Mouse (Mus musculus): ENCODE measurements at regions not wholly inside any gene's neighbourhood (a gene's known extent, or its start where the extent isn't known, plus 50 kb on each side); places are given as distances from the start of the nearest gene placed in this dataset.
A peak's percentile ranks its signal among the peaks of the same experiment; 100 is the strongest.

DNA sequence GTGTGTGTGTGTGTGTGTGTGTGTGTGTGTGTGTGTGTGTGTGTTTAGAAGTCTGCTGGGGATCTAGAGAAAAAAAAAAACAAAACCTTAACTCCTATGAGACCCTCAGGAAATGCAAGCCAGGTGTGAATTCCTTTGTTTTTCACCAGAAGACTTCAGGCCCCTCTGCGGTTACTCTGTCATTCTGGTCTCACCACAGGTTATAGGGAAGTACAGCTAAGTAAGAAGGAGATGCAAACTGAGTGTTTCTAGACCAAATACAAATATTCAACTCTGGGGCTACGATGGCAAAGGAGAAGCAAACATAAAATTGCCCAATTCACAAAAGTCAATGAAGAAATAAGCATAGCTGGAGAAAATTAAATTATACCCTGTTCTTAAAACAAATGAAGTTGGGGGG, 54.9 kb upstream of the Basp1 start:
- no peaks in the 10 kb centered on the region for H3K27me3 ChIP-seq
- ATAC-seq (replicated peaks; ENCODE audit: insufficient number of reproducible peaks, insufficient read depth, low FRiP score, low read depth): no peak
- H3K36me3 ChIP-seq: no peaks in the 10 kb centered on the region
- no peaks in the 10 kb centered on the region for H3K9me3 ChIP-seq (replicated peaks)
- no peak overlapping the region for H3K4me2 ChIP-seq
- no peak overlapping the region for H3K4me3 ChIP-seq
- WGBS: 69% methylated on average over 2 of the region's 2 CpGs
- no peak overlapping the region for H3K27ac ChIP-seq
- H3K9ac ChIP-seq: no peak overlapping the region
- H3K4me1 ChIP-seq (replicated peaks): no peaks in the 10 kb centered on the region

DNA sequence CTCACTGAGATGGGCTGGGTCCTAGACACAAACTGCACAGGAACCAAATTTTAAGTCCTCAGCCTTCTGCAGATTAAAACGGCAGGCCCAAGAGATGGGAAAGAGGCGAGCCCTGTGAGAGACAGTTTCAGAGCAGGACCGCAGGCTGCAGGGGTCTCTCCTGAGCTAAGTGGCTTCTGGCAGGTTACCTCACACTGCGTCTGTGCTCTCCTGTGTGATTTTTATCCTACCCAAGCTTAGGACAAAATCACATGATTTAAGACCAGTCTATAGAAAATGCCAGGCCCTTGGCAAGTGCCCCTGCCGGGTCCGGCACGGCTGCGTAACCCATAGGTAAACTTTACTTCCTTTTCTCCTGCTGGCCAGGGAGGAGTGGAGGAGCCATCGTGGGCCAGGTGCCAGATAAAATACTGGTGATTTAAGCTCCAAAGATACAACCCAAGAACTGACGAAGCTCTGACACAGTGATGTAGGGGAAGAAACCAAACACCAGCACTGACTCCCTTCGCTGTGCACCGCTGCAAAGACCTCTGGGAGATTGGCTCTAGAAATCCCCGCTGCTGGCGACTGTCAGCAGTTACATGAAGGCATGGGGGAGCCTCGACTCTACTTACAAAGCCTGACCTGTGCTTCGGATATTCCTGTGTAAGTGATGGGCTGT, 55.8 kb upstream of the Basp1 start:
- H3K4me3 ChIP-seq: no peak overlapping the region
- peak overlapping the region; percentile 19; the same call in 1 of the 2 replicates for H3K4me2 ChIP-seq
- no peak overlapping the region for H3K27ac ChIP-seq
- no peak for ATAC-seq (replicated peaks; ENCODE audit: insufficient number of reproducible peaks, insufficient read depth, low FRiP score, low read depth)
- no peaks in the 10 kb centered on the region for H3K27me3 ChIP-seq
- 50% methylated on average over 16 of the region's 16 CpGs for WGBS
- H3K4me1 ChIP-seq (replicated peaks): no peaks in the 10 kb centered on the region
- H3K36me3 ChIP-seq: no peaks in the 10 kb centered on the region
- no peaks in the 10 kb centered on the region for H3K9me3 ChIP-seq (replicated peaks)
- no peak overlapping the region for H3K9ac ChIP-seq

DNA sequence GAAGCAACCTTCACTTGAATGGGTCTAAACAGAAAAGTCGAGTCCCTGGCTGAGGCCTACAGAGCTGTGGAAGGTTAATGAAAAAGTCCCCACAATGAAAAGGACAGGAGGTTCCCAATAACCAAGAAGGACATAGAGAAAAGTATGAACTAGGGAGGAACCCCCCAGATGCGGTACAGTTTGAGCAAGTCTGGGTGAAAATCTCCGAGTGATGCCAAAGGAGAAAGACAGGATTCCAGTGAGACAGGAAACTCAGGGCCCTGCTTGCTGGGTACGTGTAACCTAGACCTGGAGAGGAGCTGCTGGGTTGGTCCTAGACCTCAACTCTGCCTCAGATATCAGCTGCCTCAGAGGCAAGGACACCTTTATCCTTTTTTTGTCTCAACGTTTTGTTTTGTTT, 57.8 kb upstream of the Basp1 start:
- ATAC-seq (replicated peaks; ENCODE audit: insufficient number of reproducible peaks, insufficient read depth, low FRiP score, low read depth): no peak
- Histone ChIP-seq H3K27me3 (no peaks in the 10 kb centered on the region), H3K36me3 (no peaks in the 10 kb centered on the region), H3K4me1 (replicated peaks) (no peaks in the 10 kb centered on the region), H3K27ac (no peak overlapping the region), H3K9me3 (replicated peaks) (no peaks in the 10 kb centered on the region), H3K9ac (no peak overlapping the region), H3K4me2 (no peak overlapping the region), H3K4me3 (no peak overlapping the region)
- 84% methylated on average over 5 of the region's 5 CpGs for WGBS

DNA sequence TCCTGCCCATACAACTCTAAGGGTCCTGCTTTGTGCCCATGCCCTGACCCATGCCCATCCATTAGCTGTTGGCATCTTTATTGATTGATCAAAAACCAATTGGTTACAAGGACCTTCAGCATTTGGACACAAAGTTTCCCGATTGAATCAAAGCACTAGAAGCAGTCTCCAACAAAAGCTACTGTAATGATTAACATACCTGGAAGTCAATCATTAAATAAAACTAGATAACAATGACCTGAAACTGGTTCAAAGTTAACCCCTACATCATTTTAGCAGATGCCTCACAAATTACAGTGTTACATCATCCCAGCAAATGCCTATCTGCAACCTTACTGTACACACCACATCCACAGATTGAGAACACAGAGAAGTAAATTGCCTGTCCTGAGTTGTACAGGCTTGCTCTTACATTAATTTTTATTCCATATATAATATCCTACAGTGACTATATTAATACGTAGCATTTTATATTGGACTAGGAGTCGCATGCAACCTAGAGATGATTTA, 59.7 kb upstream of the Basp1 start:
- WGBS: 90% methylated on average over 3 of the region's 3 CpGs
- Histone ChIP-seq H3K36me3 (no peaks in the 10 kb centered on the region), H3K4me3 (no peak overlapping the region), H3K9me3 (replicated peaks) (no peaks in the 10 kb centered on the region), H3K27me3 (no peaks in the 10 kb centered on the region), H3K9ac (no peak overlapping the region), H3K4me2 (no peak overlapping the region), H3K4me1 (replicated peaks) (no peaks in the 10 kb centered on the region), H3K27ac (no peak overlapping the region)
- ATAC-seq (replicated peaks; ENCODE audit: insufficient number of reproducible peaks, insufficient read depth, low FRiP score, low read depth): no peak

DNA sequence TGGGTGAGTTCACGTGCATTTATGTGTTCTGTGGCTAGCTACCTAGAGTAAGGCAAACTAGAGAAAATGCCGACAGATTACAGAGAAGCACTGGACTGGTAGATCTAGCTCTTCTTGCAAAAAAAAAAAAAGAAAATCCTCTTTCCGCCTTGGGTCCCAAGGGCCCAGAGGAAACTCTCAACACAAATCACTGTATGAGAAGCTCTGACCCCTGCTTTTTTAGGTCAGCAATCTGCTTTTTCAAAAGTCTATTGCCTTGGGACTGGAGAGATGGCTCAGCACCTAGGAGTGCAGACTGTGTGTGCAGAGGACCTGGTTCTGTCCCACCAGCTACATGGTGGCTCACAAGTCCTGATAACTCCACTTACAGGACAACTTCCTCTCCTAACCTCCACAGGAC, 60.5 kb upstream of the Basp1 start:
- Histone ChIP-seq H3K9ac (no peak overlapping the region), H3K9me3 (replicated peaks) (no peaks in the 10 kb centered on the region), H3K36me3 (no peaks in the 10 kb centered on the region), H3K27ac (no peak overlapping the region), H3K4me2 (no peak overlapping the region), H3K27me3 (no peaks in the 10 kb centered on the region), H3K4me1 (replicated peaks) (no peaks in the 10 kb centered on the region), H3K4me3 (no peak overlapping the region)
- WGBS: 72% methylated on average over 3 of the region's 3 CpGs
- ATAC-seq (replicated peaks; ENCODE audit: insufficient number of reproducible peaks, insufficient read depth, low FRiP score, low read depth): no peak

DNA sequence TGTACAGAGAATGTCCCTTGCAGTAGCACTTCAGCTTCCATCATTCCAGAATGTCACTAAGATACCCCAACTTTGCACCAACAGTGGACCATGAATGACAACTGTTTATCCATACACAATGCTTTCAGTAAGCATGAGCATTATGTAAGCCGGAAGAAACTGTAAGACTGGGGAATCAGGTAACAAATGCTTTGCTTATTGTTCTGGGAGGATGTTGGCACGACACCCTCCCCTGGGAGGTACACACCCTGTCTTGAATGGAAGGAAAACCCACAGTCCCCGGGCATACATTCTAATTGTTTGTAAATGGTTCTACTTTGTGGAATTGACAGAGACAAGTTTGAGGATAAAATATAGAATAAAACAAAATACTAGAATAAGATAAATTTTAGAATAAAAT, 69.0 kb upstream of the Basp1 start:
- H3K9me3 ChIP-seq (replicated peaks): no peaks in the 10 kb centered on the region
- no peaks in the 10 kb centered on the region for H3K27me3 ChIP-seq
- H3K4me3 ChIP-seq: no peak overlapping the region
- H3K36me3 ChIP-seq: no peaks in the 10 kb centered on the region
- no peak overlapping the region for H3K4me2 ChIP-seq
- ATAC-seq (replicated peaks; ENCODE audit: insufficient number of reproducible peaks, insufficient read depth, low FRiP score, low read depth): no peak
- WGBS: 67% methylated on average over 3 of the region's 3 CpGs
- no peak overlapping the region for H3K27ac ChIP-seq
- no peaks in the 10 kb centered on the region for H3K4me1 ChIP-seq (replicated peaks)
- H3K9ac ChIP-seq: no peak overlapping the region

DNA sequence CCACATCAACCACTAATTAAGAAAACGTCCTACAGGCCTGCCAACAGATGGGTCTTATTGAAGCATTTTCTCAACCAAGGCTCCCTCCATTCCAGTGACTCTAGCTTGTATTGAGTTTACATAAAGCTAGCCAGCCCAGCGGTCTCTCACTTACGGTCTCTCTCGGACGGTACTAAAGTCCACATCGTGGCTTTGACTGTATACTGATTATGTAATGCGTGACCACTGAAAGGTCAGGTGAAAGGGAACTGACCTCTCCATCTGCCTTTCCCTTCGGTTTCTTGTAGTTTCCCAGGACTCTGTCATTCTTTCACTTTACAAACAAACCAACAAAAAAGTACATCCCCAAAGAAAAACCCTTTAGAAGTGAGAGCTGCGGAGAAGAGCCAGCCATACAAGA, 71.8 kb upstream of the Basp1 start:
- no peaks in the 10 kb centered on the region for H3K4me1 ChIP-seq (replicated peaks)
- H3K4me3 ChIP-seq: no peak overlapping the region
- no peaks in the 10 kb centered on the region for H3K9me3 ChIP-seq (replicated peaks)
- no peaks in the 10 kb centered on the region for H3K27me3 ChIP-seq
- H3K36me3 ChIP-seq: no peaks in the 10 kb centered on the region
- H3K9ac ChIP-seq: no peak overlapping the region
- no peak overlapping the region for H3K4me2 ChIP-seq
- no peak overlapping the region for H3K27ac ChIP-seq
- WGBS: 67% methylated on average over 9 of the region's 9 CpGs
- no peak for ATAC-seq (replicated peaks; ENCODE audit: insufficient number of reproducible peaks, insufficient read depth, low FRiP score, low read depth)

DNA sequence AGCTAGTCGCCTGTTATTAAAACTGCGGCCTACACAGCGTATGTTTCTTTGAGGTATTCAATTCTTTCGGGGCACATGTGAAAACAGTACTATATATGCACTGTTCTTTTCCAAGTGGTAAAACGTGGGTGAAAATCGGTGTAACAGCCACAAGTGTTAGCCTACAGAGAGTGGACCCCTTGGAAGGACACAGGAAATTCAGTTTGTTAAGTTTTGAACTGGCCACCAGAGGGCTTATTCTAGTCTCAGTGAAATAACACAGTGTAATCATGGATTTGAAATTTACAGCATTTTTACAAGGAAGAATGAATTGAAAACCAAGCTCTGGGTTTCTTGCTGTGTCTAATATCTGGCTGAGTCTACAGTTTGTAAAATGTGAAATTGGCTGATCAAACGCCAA, 72.6 kb upstream of the Basp1 start:
- H3K36me3 ChIP-seq: no peaks in the 10 kb centered on the region
- H3K27ac ChIP-seq: no peak overlapping the region
- H3K4me3 ChIP-seq: no peak overlapping the region
- no peak for ATAC-seq (replicated peaks; ENCODE audit: insufficient number of reproducible peaks, insufficient read depth, low FRiP score, low read depth)
- H3K9ac ChIP-seq: no peak overlapping the region
- WGBS: 73% methylated on average over 7 of the region's 7 CpGs
- H3K4me2 ChIP-seq: no peak overlapping the region
- no peaks in the 10 kb centered on the region for H3K4me1 ChIP-seq (replicated peaks)
- no peaks in the 10 kb centered on the region for H3K27me3 ChIP-seq
- no peaks in the 10 kb centered on the region for H3K9me3 ChIP-seq (replicated peaks)

DNA sequence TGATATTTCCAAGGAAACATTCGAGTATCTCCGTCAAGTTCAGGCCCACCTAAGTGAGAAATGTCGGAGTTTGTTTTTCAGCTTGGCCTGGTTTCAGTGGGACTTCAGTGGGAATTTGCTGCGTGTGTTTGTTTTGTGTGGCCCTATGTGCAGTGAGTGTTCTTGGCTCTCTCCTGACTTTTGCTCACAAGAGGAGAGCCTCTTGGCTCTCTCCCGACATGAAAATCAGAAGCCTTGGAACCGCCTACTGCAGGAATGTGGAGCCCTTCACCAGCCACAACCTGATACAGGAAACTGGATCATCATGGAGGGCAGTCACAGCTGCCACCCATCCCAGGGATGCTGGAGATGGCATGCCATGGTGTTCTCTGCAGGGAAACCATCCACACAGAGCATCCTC, 76.2 kb upstream of the Basp1 start:
- Histone ChIP-seq H3K4me1 (replicated peaks) (no peaks in the 10 kb centered on the region), H3K9me3 (replicated peaks) (no peaks in the 10 kb centered on the region), H3K4me2 (no peak overlapping the region), H3K36me3 (no peaks in the 10 kb centered on the region), H3K27me3 (no peaks in the 10 kb centered on the region), H3K4me3 (no peak overlapping the region), H3K9ac (no peak overlapping the region), H3K27ac (no peak overlapping the region)
- no peak for ATAC-seq (replicated peaks; ENCODE audit: insufficient number of reproducible peaks, insufficient read depth, low FRiP score, low read depth)
- WGBS: 73% methylated on average over 6 of the region's 6 CpGs

DNA sequence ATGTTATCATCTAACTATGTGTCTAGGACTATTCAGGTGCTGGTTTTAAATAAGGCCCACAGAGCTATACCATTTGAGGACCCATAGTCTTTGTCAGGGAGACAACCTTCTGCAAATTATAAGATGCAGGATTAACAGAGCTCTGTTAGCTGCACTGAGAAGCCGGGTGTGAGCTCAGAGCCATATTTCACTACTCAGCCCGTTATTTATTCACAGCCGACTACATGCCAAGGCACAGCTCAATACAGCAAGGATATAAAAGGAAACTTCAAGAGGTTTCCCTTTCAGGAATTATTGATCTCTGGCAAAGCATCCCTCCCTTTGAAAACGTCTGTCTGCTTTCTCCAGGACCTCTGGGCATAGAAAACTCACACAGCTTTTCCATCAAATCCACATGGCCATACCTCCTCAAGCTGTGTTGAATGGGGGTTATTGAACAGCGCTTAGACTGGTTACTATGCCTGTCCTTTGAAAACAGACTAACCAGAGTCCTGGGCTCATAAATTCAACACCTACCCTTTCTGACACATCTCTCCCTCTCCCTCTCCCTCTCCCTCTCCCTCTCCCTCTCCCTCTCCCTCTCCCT, 78.7 kb upstream of the Basp1 start:
- Histone ChIP-seq H3K27me3 (no peaks in the 10 kb centered on the region), H3K4me3 (no peak overlapping the region), H3K9me3 (replicated peaks) (no peaks in the 10 kb centered on the region), H3K4me2 (no peak overlapping the region), H3K9ac (no peak overlapping the region), H3K4me1 (replicated peaks) (peaks cover 4% of the 10 kb centered on the region; the same call in 1 of the 2 replicates), H3K27ac (no peak overlapping the region), H3K36me3 (no peaks in the 10 kb centered on the region)
- WGBS: 59% methylated on average over 5 of the region's 5 CpGs
- no peak for ATAC-seq (replicated peaks; ENCODE audit: insufficient number of reproducible peaks, insufficient read depth, low FRiP score, low read depth)

DNA sequence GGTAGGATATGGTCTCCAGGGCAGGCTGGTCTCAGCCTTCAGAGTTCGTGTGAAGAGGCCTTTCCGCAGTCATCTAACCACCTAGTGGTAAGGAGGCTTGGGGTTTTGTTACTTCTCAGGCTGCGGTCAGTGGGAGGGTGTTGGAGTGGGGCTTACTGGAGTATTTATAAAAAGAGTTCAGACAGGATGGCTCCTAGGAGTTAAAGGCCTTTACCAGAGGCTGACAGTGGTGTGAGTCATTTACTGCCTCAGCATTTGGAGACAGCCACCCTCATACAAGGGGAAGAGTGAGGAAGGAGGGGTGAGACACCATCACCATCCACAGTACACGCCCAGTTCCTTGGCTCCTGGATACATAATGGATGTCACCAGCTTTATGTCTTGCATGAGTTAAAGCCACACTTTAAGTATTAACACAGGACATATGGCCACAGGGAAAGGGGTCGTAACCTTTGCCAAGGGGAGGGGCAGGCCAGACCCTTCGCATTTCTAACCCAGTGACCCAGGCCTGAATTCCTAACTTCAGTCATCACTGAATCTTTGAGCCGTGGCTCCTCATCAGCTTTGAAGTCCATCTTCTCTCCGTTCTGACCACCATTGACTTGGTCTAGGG, 81.2 kb upstream of the Basp1 start:
- no peaks in the 10 kb centered on the region for H3K9me3 ChIP-seq (replicated peaks)
- ATAC-seq (replicated peaks; ENCODE audit: insufficient number of reproducible peaks, insufficient read depth, low FRiP score, low read depth): no peak
- no peaks in the 10 kb centered on the region for H3K36me3 ChIP-seq
- H3K4me3 ChIP-seq: no peak overlapping the region
- no peak overlapping the region for H3K4me2 ChIP-seq
- H3K27ac ChIP-seq: no peak overlapping the region
- H3K9ac ChIP-seq: no peak overlapping the region
- no peaks in the 10 kb centered on the region for H3K27me3 ChIP-seq
- 71% methylated on average over 8 of the region's 8 CpGs for WGBS
- H3K4me1 ChIP-seq (replicated peaks): peaks cover 4% of the 10 kb centered on the region; the same call in 1 of the 2 replicates

Measured in heart, embryonic 15.5 days (tissue).